ENCODE assay signal across 33 mouse cellular contexts in genomic region chr16:74420324-74420723, GRCm38 (mm10).
"Had no signal": no experiment of that assay in that cellular context is flagged by ENCODE, and none has a peak within 500 bp of the region (broad histone marks: within the 10 kb centered on the region; RNA-seq: fewer than 3 reads in every experiment).

No protein-coding gene starts in this region.

- H3K27me3 ChIP-seq: heart, embryonic 12.5 days; heart, embryonic 13.5 days; heart, embryonic 15.5 days; hindbrain, embryonic 12.5 days; hindbrain, embryonic 15.5 days; intestine, embryonic 15.5 days had no signal

- H3K4me1 ChIP-seq: heart, embryonic 12.5 days; heart, embryonic 15.5 days; hindbrain, embryonic 12.5 days; hindbrain, embryonic 13.5 days; hindbrain, embryonic 15.5 days; intestine, embryonic 15.5 days had no signal

- H3K9me3 ChIP-seq: heart, embryonic 10.5 days; heart, embryonic 12.5 days; heart, embryonic 13.5 days; heart, embryonic 15.5 days; hindbrain, embryonic 10.5 days; hindbrain, embryonic 12.5 days; hindbrain, embryonic 13.5 days; hindbrain, embryonic 15.5 days; intestine, embryonic 15.5 days had no signal

- H3K4me3 ChIP-seq: heart, adult 2 months; heart, embryonic 10.5 days; heart, embryonic 12.5 days; heart, embryonic 13.5 days; heart, embryonic 15.5 days; hindbrain, embryonic 10.5 days; hindbrain, embryonic 12.5 days; hindbrain, embryonic 13.5 days; hindbrain, embryonic 15.5 days; intestine, embryonic 15.5 days; layer of hippocampus, adult 2 months; left cerebral cortex, adult 2 months had no signal

- H3K27ac ChIP-seq: heart, adult 2 months; heart, embryonic 10.5 days; heart, embryonic 13.5 days; heart, embryonic 15.5 days; hindbrain, embryonic 10.5 days; hindbrain, embryonic 12.5 days; hindbrain, embryonic 13.5 days; hindbrain, embryonic 14.5 days; hindbrain, embryonic 15.5 days; hindbrain, postnatal 0 days; intestine, embryonic 15.5 days; kidney, postnatal 0 days; layer of hippocampus, adult 2 months; left cerebral cortex, adult 2 months had no signal

- ATAC-seq: hindbrain, embryonic 16.5 days; hindbrain, postnatal 0 days; inflammation-experienced regulatory T-cells, adult 6 months; intestine, embryonic 15.5 days; intestine, embryonic 16.5 days; intestine, postnatal 0 days had no signal

- H3K36me3 ChIP-seq: heart, embryonic 10.5 days; heart, embryonic 12.5 days; heart, embryonic 13.5 days; heart, embryonic 15.5 days; hindbrain, embryonic 10.5 days; hindbrain, embryonic 12.5 days; hindbrain, embryonic 13.5 days; hindbrain, embryonic 15.5 days; intestine, embryonic 15.5 days had no signal

- H3K9ac ChIP-seq: heart, embryonic 12.5 days; heart, embryonic 13.5 days; heart, embryonic 15.5 days; hindbrain, embryonic 12.5 days; hindbrain, embryonic 13.5 days; hindbrain, embryonic 14.5 days; hindbrain, embryonic 15.5 days; intestine, embryonic 15.5 days had no signal

- DNase-seq: heart, adult 2 months; heart, postnatal 10 days; heart, postnatal 14 days; heart, postnatal 36 days; heart, postnatal 4 days; kidney, adult 11 months; kidney, adult 8-10 months; kidney, adult 9 months; kidney, postnatal 14 days; kidney, postnatal 25 days; kidney, postnatal 36 days; kidney, postnatal 4 days; layer of hippocampus, adult 9-11 months; layer of hippocampus, postnatal 36 days had no signal

- H3K4me2 ChIP-seq: heart, embryonic 11.5 days; heart, embryonic 12.5 days; heart, embryonic 13.5 days; heart, embryonic 15.5 days; hindbrain, embryonic 12.5 days; hindbrain, embryonic 13.5 days; hindbrain, embryonic 14.5 days; hindbrain, embryonic 15.5 days; intestine, embryonic 15.5 days had no signal
